Mouse (Mus musculus) bone marrow macrophage, adult 2 months (primary cell): ENCODE data around the gene Prrt1.

Experiments
- CTCF ChIP-seq: IDR thresholded peaks from 2 replicates; pipeline ENCODE4 v1.5.1; 2012; ENCODE audit warnings: low read depth, mild to moderate bottlenecking, low read length, moderate library complexity
- POLR2A ChIP-seq: IDR thresholded peaks from 2 replicates; pipeline ENCODE4 v1.6.1; 2012; ENCODE audit warnings: mild to moderate bottlenecking, low read depth, low read length, borderline replicate concordance

DNA sequence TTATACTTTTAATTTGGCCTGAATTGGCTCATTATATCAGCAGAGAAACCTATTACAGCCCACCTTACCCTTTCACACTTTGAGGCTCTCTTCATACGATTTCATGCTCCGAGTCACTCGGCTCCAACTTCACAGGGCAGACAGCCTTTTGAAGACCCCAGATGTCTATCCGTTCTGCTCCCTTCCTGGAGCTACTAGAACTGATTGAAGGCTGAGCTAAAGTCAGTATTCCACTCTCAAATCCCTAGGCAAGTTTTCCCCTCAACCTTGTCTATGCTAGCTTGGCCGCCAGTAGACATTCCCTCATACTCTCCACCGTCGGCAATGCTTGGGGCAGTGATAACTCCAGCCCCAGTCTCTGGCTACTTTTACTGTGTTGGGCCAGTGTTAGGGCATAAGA, 40.1 kb upstream of the Prrt1 start:
- TF ChIP-seq CTCF (no peak; the same call in 1 of the 2 replicates), POLR2A (no peak)
